In genomic region chr13:77528960-77529699, GRCm38 (mm10) we compare ENCODE assay signal across 17 mouse cellular contexts.
DNase-seq lines count a peak whose midpoint lies in the region; ATAC-seq lines count a peak whose summit lies in the region.
"Had no signal": no experiment of that assay in that cellular context is flagged by ENCODE, and none has a peak within 500 bp of the region (broad histone marks: within the 10 kb centered on the region; RNA-seq: fewer than 3 reads in every experiment).

No protein-coding gene starts in this region.

- H3K27ac ChIP-seq in hindbrain, embryonic 13.5 days: peak overlapping the region; percentile 10; the same call in 1 of the 2 replicates
- no peak overlapping the region; the same call in 1 of the 2 replicates for H3K27ac ChIP-seq in midbrain, embryonic 15.5 days
- H3K27ac ChIP-seq in liver, embryonic 12.5 days: no peak overlapping the region
- H3K27ac ChIP-seq: intestine, embryonic 15.5 days had no signal

- H3K4me1 ChIP-seq in hindbrain, embryonic 13.5 days (replicated peaks): 0 out of 2 replicates have a peak, but pooled peaks cover 3% of the 10 kb centered on the region
- no peaks in the 10 kb centered on the region for H3K4me1 ChIP-seq in midbrain, embryonic 15.5 days
- no peaks in the 10 kb centered on the region for H3K4me1 ChIP-seq in liver, embryonic 12.5 days
- H3K4me1 ChIP-seq: intestine, embryonic 15.5 days had no signal

- no peaks in the 10 kb centered on the region for H3K27me3 ChIP-seq in hindbrain, embryonic 13.5 days
- H3K27me3 ChIP-seq in midbrain, embryonic 15.5 days (replicated peaks): no peaks in the 10 kb centered on the region
- H3K27me3 ChIP-seq in liver, embryonic 12.5 days (replicated peaks): no peaks in the 10 kb centered on the region
- H3K27me3 ChIP-seq: intestine, embryonic 15.5 days had no signal

- WGBS in hindbrain, embryonic 13.5 days: 46% methylated on average over 8 of the region's 8 CpGs
- WGBS in midbrain, embryonic 15.5 days: 52% methylated on average over 8 of the region's 8 CpGs
- WGBS in liver, embryonic 12.5 days (ENCODE audit: insufficient replicate concordance): 54% methylated on average over 8 of the region's 8 CpGs

- H3K9me3 ChIP-seq in hindbrain, embryonic 13.5 days: no peaks in the 10 kb centered on the region
- no peaks in the 10 kb centered on the region for H3K9me3 ChIP-seq in midbrain, embryonic 15.5 days
- H3K9me3 ChIP-seq in liver, embryonic 12.5 days (replicated peaks): no peaks in the 10 kb centered on the region
- H3K9me3 ChIP-seq: intestine, embryonic 15.5 days had no signal

- no peak overlapping the region for H3K4me3 ChIP-seq in hindbrain, embryonic 13.5 days
- no peak overlapping the region for H3K4me3 ChIP-seq in midbrain, embryonic 15.5 days
- H3K4me3 ChIP-seq in liver, embryonic 12.5 days: no peak overlapping the region
- H3K4me3 ChIP-seq: erythroblast, embryonic 14.5 days; intestine, embryonic 15.5 days had no signal

- ATAC-seq in hindbrain, embryonic 13.5 days (ENCODE audit: low FRiP score): peak; percentile 72
- ATAC-seq in midbrain, embryonic 15.5 days (replicated peaks): peak; percentile 84
- ATAC-seq in liver, embryonic 12.5 days: no peak
- ATAC-seq: intestine, embryonic 15.5 days had no signal

- H3K36me3 ChIP-seq in hindbrain, embryonic 13.5 days: no peaks in the 10 kb centered on the region
- no peaks in the 10 kb centered on the region for H3K36me3 ChIP-seq in midbrain, embryonic 15.5 days (replicated peaks)
- no peaks in the 10 kb centered on the region for H3K36me3 ChIP-seq in liver, embryonic 12.5 days
- H3K36me3 ChIP-seq: intestine, embryonic 15.5 days had no signal

- no peak overlapping the region for H3K9ac ChIP-seq in hindbrain, embryonic 13.5 days
- H3K9ac ChIP-seq in midbrain, embryonic 15.5 days: no peak overlapping the region
- no peak overlapping the region for H3K9ac ChIP-seq in liver, embryonic 12.5 days
- H3K9ac ChIP-seq: intestine, embryonic 15.5 days had no signal

- H3K4me2 ChIP-seq in hindbrain, embryonic 13.5 days: no peak overlapping the region
- H3K4me2 ChIP-seq in midbrain, embryonic 15.5 days: no peak overlapping the region
- H3K4me2 ChIP-seq in liver, embryonic 12.5 days: no peak overlapping the region
- H3K4me2 ChIP-seq: intestine, embryonic 15.5 days; liver, embryonic 11.5 days had no signal

- DNase-seq in embryo, embryonic 11 days: peak; percentile 22
- no peak for DNase-seq in embryo, embryonic 10.5 days (ENCODE audit: low spot score)
- peak; percentile 8 for DNase-seq in brain, adult 2 months (ENCODE audit: low read depth, low spot score)
- no peak for DNase-seq in ovary, adult 18-20 months (ENCODE audit: low spot score)
- no peak for DNase-seq in ovary, postnatal 14 days (ENCODE audit: low spot score)
- DNase-seq: adrenal gland, postnatal 14 days; cerebellum, adult 9-11 months; heart, postnatal 14 days; kidney, postnatal 14 days; layer of hippocampus, adult 9-11 months; thymus, postnatal 25 days had no signal

Comparison
In these comparisons a context has a peak if more than half of its experiments do, and no peak if none do; other contexts are left out.
1. DNase-seq: peak in embryo, embryonic 11 days (single experiment) and brain, adult 2 months (single experiment); none in embryo, embryonic 10.5 days (single experiment), ovary, adult 18-20 months (single experiment) and ovary, postnatal 14 days (single experiment).